8 mouse cellular contexts compared by ENCODE assay signal in genomic region chr5:117115193-117115767, GRCm38 (mm10). TPM values are rescaled to one million over a fixed set of nuclear protein-coding genes. Genes with fewer than 3 reads are reported as not detected.
A peak's percentile ranks its signal among the peaks of the same experiment; 100 is the strongest.
DNase-seq lines count a peak whose midpoint lies in the region; ATAC-seq and TF ChIP-seq lines count a peak whose summit lies in the region.

No protein-coding gene starts in this region.

- TF ChIP-seq POLR2A in myocyte (IDR thresholded peaks at IDR 0.05; ENCODE audit: insufficient read length, low read depth): no peak

- peak; percentile 15 for ATAC-seq in erythroblast, adult 5-6 weeks (replicated peaks; ENCODE audit: low FRiP score, poor library complexity, severe bottlenecking)
- no peak for ATAC-seq in limb, embryonic 15.5 days (ENCODE audit: insufficient number of reproducible peaks, low FRiP score, low TSS enrichment, low read depth)

- peak overlapping the region; percentile 96 for H3K27ac ChIP-seq in hindbrain, embryonic 10.5 days
- peak overlapping the region; percentile 88 for H3K27ac ChIP-seq in limb, embryonic 15.5 days

- H3K4me2 ChIP-seq in limb, embryonic 15.5 days: peak overlapping the region; percentile 87
- peak overlapping the region; percentile 91 for H3K4me2 ChIP-seq in myocyte (ENCODE audit: low read depth)

- H3K36me3 ChIP-seq in hindbrain, embryonic 10.5 days: peaks cover 36% of the 10 kb centered on the region
- peaks cover 30% of the 10 kb centered on the region for H3K36me3 ChIP-seq in limb, embryonic 15.5 days
- H3K36me3 ChIP-seq in myocyte (ENCODE audit: control insufficient read depth, insufficient read depth): peaks cover 7% of the 10 kb centered on the region

- H3K9me3 ChIP-seq in hindbrain, embryonic 10.5 days: no peaks in the 10 kb centered on the region
- H3K9me3 ChIP-seq in limb, embryonic 15.5 days: no peaks in the 10 kb centered on the region

- peak overlapping the region; percentile 83 for H3ac ChIP-seq in myocyte (ENCODE audit: control insufficient read depth, insufficient read length)

- H3K4me3 ChIP-seq in hindbrain, embryonic 10.5 days: peak overlapping the region; percentile 83
- peak overlapping the region; percentile 98 for H3K4me3 ChIP-seq in limb, embryonic 15.5 days
- H3K4me3 ChIP-seq in myocyte: peak overlapping the region; percentile 91

- under 1% methylated on average over 43 of the region's 43 CpGs for WGBS in hindbrain, embryonic 10.5 days
- WGBS in limb, embryonic 15.5 days: under 1% methylated on average over 43 of the region's 43 CpGs

- peaks cover 25% of the 10 kb centered on the region for H3K4me1 ChIP-seq in hindbrain, embryonic 10.5 days (replicated peaks)
- peaks cover 18% of the 10 kb centered on the region for H3K4me1 ChIP-seq in limb, embryonic 15.5 days

- peak; percentile 30 for DNase-seq in right cerebral cortex, postnatal 4 days
- no peak for DNase-seq in right cerebral cortex, adult 2 months (ENCODE audit: low spot score in 2 of 2)
- peak; percentile 54 to 65 for DNase-seq in adrenal gland, postnatal 36 days
- DNase-seq in hindbrain, embryonic 10.5 days (ENCODE audit: low spot score): peak; percentile 63
- no peak for DNase-seq in right cerebral cortex, adult 18-20 months

- H3K27me3 ChIP-seq in hindbrain, embryonic 10.5 days (ENCODE audit: insufficient read depth, poor library complexity, severe bottlenecking): peaks cover under 1% of the 10 kb centered on the region; the same call in 1 of the 2 replicates
- H3K27me3 ChIP-seq in limb, embryonic 15.5 days: no peaks in the 10 kb centered on the region
- H3K27me3 ChIP-seq in myocyte (ENCODE audit: control insufficient read depth, insufficient read depth, insufficient read length): no peaks in the 10 kb centered on the region

- H3K79me2 ChIP-seq in myocyte (ENCODE audit: control insufficient read depth, insufficient read depth): peaks cover 24% of the 10 kb centered on the region

- peak overlapping the region; percentile 89 for H3K9ac ChIP-seq in limb, embryonic 15.5 days

TF ChIP-seq in myocyte, 11 proteins besides CTCF, POLR2A, EP300 and RAD21:
- TF ChIP-seq POLR2AphosphoS2 (IDR thresholded peaks at IDR 0.05; ENCODE audit: insufficient read length, low read depth) (no peak), MYOG (IDR thresholded peaks at IDR 0.05; ENCODE audit: control insufficient read depth in 1 of 3, insufficient read depth in 1 of 3, insufficient read length in 2 of 3, low read depth in 2 of 3) (no peak), USF1 (IDR thresholded peaks at IDR 0.05; ENCODE audit: low read depth) (no peak), MAX (IDR thresholded peaks at IDR 0.05; ENCODE audit: low read depth) (no peak), TCF12 (IDR thresholded peaks at IDR 0.05; ENCODE audit: insufficient read depth, poor library complexity, severe bottlenecking) (no peak), TCF3 (IDR thresholded peaks at IDR 0.05; ENCODE audit: insufficient read length, low read depth) (no peak)

RNA-seq across cellular contexts. Expression of gene Suds3, which starts 0.6 kb away (rescaled TPM):
- total RNA-seq in adrenal gland, postnatal 36 days (2021): 100 to 1,000 TPM; 115 to 134 TPM
- total RNA-seq in erythroblast, adult 5-6 weeks (2015; ENCODE audit: low replicate concordance): 20.7 and 25.0 TPM in 2 replicates
- total RNA-seq in erythroblast, adult 5-6 weeks (2017; ENCODE audit: low replicate concordance): 73.7 and 98.8 TPM in 2 replicates
- 79.1 and 90.4 TPM in 2 replicates for polyA plus RNA-seq in hindbrain, embryonic 10.5 days (2016; fragmentation: Nextera tagmentation; extraction: Ambion mirVana)
- polyA plus RNA-seq in limb, embryonic 15.5 days (2015; fragmentation: Nextera tagmentation; extraction: Ambion mirVana): 58.3 and 68.8 TPM in 2 replicates
- 77.0 TPM for polyA plus RNA-seq in myocyte (2012; fragmentation: generic; extraction: Trizol)

RNA-seq across cellular contexts. Expression of gene Taok3, which starts 4.6 kb away (rescaled TPM):
- 10 to 100 TPM; 31.3 to 40.7 TPM for total RNA-seq in adrenal gland, postnatal 36 days (2021)
- total RNA-seq in erythroblast, adult 5-6 weeks (2015; ENCODE audit: low replicate concordance): 28.4 and 30.1 TPM in 2 replicates
- 32.5 and 43.4 TPM in 2 replicates for total RNA-seq in erythroblast, adult 5-6 weeks (2017; ENCODE audit: low replicate concordance)
- 10.4 and 16.4 TPM in 2 replicates for polyA plus RNA-seq in hindbrain, embryonic 10.5 days (2016; fragmentation: Nextera tagmentation; extraction: Ambion mirVana)
- polyA plus RNA-seq in limb, embryonic 15.5 days (2015; fragmentation: Nextera tagmentation; extraction: Ambion mirVana): 18.4 and 20.5 TPM in 2 replicates
- polyA plus RNA-seq in myocyte (2012; fragmentation: generic; extraction: Trizol): 7.7 TPM

Comparison
In these comparisons a context has a peak if more than half of its experiments do, and no peak if none do; other contexts are left out.
1. DNase-seq: peak in right cerebral cortex, postnatal 4 days (single experiment), adrenal gland, postnatal 36 days (2 of 2) and hindbrain, embryonic 10.5 days (single experiment); none in right cerebral cortex, adult 2 months (0 of 2) and right cerebral cortex, adult 18-20 months (single experiment).
2. Peak in every context shown above with its lines, with median percentiles within 50 percentile points of each other: H3K4me3 ChIP-seq.